Mouse (Mus musculus) C2C12 (cell line): Measurements from ENCODE around the gene 1700069L16Rik. TPM values are rescaled to one million over a fixed set of nuclear protein-coding genes. Genes with fewer than 3 reads are reported as not detected.

Experiments used
- H3K27me3 ChIP-seq: one replicate; pipeline ENCODE4 v1.6.1; 2011; ENCODE audit not compliant: control insufficient read depth, insufficient read depth, insufficient read length
- H3K36me3 ChIP-seq: one replicate; pipeline ENCODE4 v1.6.1; 2011; ENCODE audit not compliant: control insufficient read depth, insufficient read depth
- H3K4me3 ChIP-seq: one replicate; pipeline ENCODE4 v1.5.1; 2011; ENCODE audit warnings: mild to moderate bottlenecking, control low read depth; ENCODE audit not compliant: poor library complexity, insufficient read depth, severe bottlenecking
- H3K79me2 ChIP-seq: one replicate; pipeline ENCODE4 v1.6.1; 2011; ENCODE audit not compliant: control insufficient read depth, insufficient read depth
- H3K79me3 ChIP-seq: one replicate; pipeline ENCODE4 v1.6.1; 2011; ENCODE audit warnings: low read depth, control low read depth
- H3ac ChIP-seq: one replicate; pipeline ENCODE3; 2011; ENCODE audit warnings: low read depth; ENCODE audit not compliant: control insufficient read depth, insufficient read length
- CEBPB ChIP-seq: IDR thresholded peaks from one replicate; pipeline ENCODE4 v1.6.1; 2011; ENCODE audit warnings: low read depth, mild to moderate bottlenecking, control low read depth, moderate library complexity
- CTCF ChIP-seq: IDR thresholded peaks from one replicate; pipeline ENCODE4 v1.5.1; 2011; ENCODE audit not compliant: control insufficient read depth, insufficient read depth, insufficient read length
- FOSL1 ChIP-seq: IDR thresholded peaks from one replicate; pipeline ENCODE4 v1.8.0; 2011; ENCODE audit warnings: mild to moderate bottlenecking, low read length; ENCODE audit not compliant: poor library complexity, insufficient read depth, severe bottlenecking
- MAX ChIP-seq: IDR thresholded peaks from one replicate; pipeline ENCODE4 v1.6.1; 2011; ENCODE audit warnings: mild to moderate bottlenecking, control low read depth
- MYOD1 ChIP-seq: IDR thresholded peaks from one replicate; pipeline ENCODE4 v1.6.1; 2011; ENCODE audit warnings: low read depth; ENCODE audit not compliant: control insufficient read depth, insufficient read length
- MYOG ChIP-seq: IDR thresholded peaks from one replicate; pipeline ENCODE4 v1.6.1; 2011; ENCODE audit not compliant: control insufficient read depth, insufficient read length; ENCODE audit errors: extremely low read depth
- USF1 ChIP-seq: IDR thresholded peaks from one replicate; pipeline ENCODE4 v1.6.1; 2011; ENCODE audit warnings: low read depth, mild to moderate bottlenecking, control low read depth, moderate library complexity
- polyA plus RNA-seq: library from polyadenylated mRNA; unstranded; fragments of >200 nt; fragmentation: generic; extraction: Trizol; gene quantifications from one replicate; pipeline ENCODE4 v1.2.1, GENCODE M21; 2012; ENCODE audit warnings: missing spikeins

1700069L16Rik gene
- polyA plus RNA-seq, 1 experiment: not detected

- Histone ChIP-seq H3K79me2 (no peaks in the 10 kb centered on the region), H3K4me3 (peak within 1 kb of the TSS; percentile 49), H3K36me3 (peaks cover 11% of the 10 kb centered on the region), H3K79me3 (no peaks in the 10 kb centered on the region), H3ac (peak within 1 kb of the TSS; percentile 62), H3K27me3 (no peaks in the 10 kb centered on the region)
- TF ChIP-seq FOSL1 (no peak), USF1 (no peak), MYOG (no peak), MAX (peak; percentile 14), CTCF (no peak), MYOD1 (no peak)
Measured at GRCm38 (mm10) chr5:113735345-113736112, 11.0 kb upstream of the 1700069L16Rik start, which contains the start of gene Ficd. Gene Ficd, plus strand, starts transcription at chr5:113735803.

GRCm38 (mm10) chr5:113735023-113735344, 10.4 kb upstream of the 1700069L16Rik start:
- Histone ChIP-seq H3K4me3 (peak overlapping the region; percentile 16), H3K79me3 (no peaks in the 10 kb centered on the region), H3K79me2 (no peaks in the 10 kb centered on the region), H3K27me3 (peaks cover 5% of the 10 kb centered on the region), H3ac (peak overlapping the region; percentile 62), H3K36me3 (peaks cover 9% of the 10 kb centered on the region)
- no peak for TF ChIP-seq MYOD1
- no peak for TF ChIP-seq USF1
- no peak for TF ChIP-seq MAX
- TF ChIP-seq MYOG: no peak
- TF ChIP-seq CTCF: no peak
- no peak for TF ChIP-seq FOSL1

GRCm38 (mm10) chr5:113734376-113734775, 9.8 kb upstream of the 1700069L16Rik start:
- Histone ChIP-seq H3K36me3 (peaks cover 3% of the 10 kb centered on the region), H3K79me2 (no peaks in the 10 kb centered on the region), H3K79me3 (no peaks in the 10 kb centered on the region), H3ac (no peak overlapping the region), H3K27me3 (peaks cover 6% of the 10 kb centered on the region), H3K4me3 (no peak overlapping the region)
- TF ChIP-seq FOSL1 (no peak), MYOG (no peak), CTCF (no peak), MYOD1 (no peak), MAX (no peak), USF1 (no peak), CEBPB (no peak)

GRCm38 (mm10) chr5:113732182-113732581, 7.6 kb upstream of the 1700069L16Rik start:
- Histone ChIP-seq H3K36me3 (no peaks in the 10 kb centered on the region), H3K27me3 (peaks cover 24% of the 10 kb centered on the region), H3ac (no peak overlapping the region), H3K4me3 (no peak overlapping the region), H3K79me3 (no peaks in the 10 kb centered on the region), H3K79me2 (no peaks in the 10 kb centered on the region)
- TF ChIP-seq FOSL1: no peak
- TF ChIP-seq USF1: no peak
- no peak for TF ChIP-seq MAX
- TF ChIP-seq CTCF: peak; percentile 55
- no peak for TF ChIP-seq MYOD1
- no peak for TF ChIP-seq MYOG

GRCm38 (mm10) chr5:113731174-113731573, 6.6 kb upstream of the 1700069L16Rik start:
- no peak for TF ChIP-seq MAX
- Histone ChIP-seq H3K79me2 (no peaks in the 10 kb centered on the region), H3K36me3 (no peaks in the 10 kb centered on the region), H3K79me3 (no peaks in the 10 kb centered on the region), H3K4me3 (no peak overlapping the region), H3ac (no peak overlapping the region), H3K27me3 (peaks cover 34% of the 10 kb centered on the region)

- no peak for TF ChIP-seq FOSL1
- TF ChIP-seq MAX: no peak
- TF ChIP-seq MYOD1: no peak
- no peak for TF ChIP-seq USF1
- TF ChIP-seq CEBPB: no peak
- TF ChIP-seq CTCF: no peak
- TF ChIP-seq MYOG: no peak
- H3ac ChIP-seq: no peak overlapping the region
Measured at GRCm38 (mm10) chr5:113730641-113731121, 6.1 kb upstream of the 1700069L16Rik start.

More at GRCm38 (mm10) chr5:113730641-113731121, 6.1 kb upstream of the 1700069L16Rik start:
- no peaks in the 10 kb centered on the region for H3K36me3 ChIP-seq
- no peaks in the 10 kb centered on the region for H3K79me2 ChIP-seq
- no peak overlapping the region for H3K4me3 ChIP-seq
- no peaks in the 10 kb centered on the region for H3K79me3 ChIP-seq
- H3K27me3 ChIP-seq: peaks cover 37% of the 10 kb centered on the region
